Mouse (Mus musculus) heart, adult 2 months (tissue): ENCODE measurements around the gene Nudt16l1. TPM values are rescaled to one million over a fixed set of nuclear protein-coding genes. Genes with fewer than 3 reads are reported as not detected.

Experiments
- DNase-seq, 2 experiments: peaks; one replicate each; pipeline ENCODE4 v3.0.0; 2021
- H3K27ac ChIP-seq: fragments of 200-600 bp; 2 replicates; pipeline ENCODE4 v1.8.1; 2022
- H3K27me3 ChIP-seq: fragments of 200-500 bp; 2 replicates; pipeline ENCODE4 v1.6.1; 2012; ENCODE audit warnings: mild to moderate bottlenecking, low read length, inconsistent platforms, mixed read lengths; ENCODE audit not compliant: control insufficient read depth, insufficient read depth
- H3K36me3 ChIP-seq: fragments of 200-500 bp; 2 replicates; pipeline ENCODE4 v1.6.1; 2012; ENCODE audit warnings: low read length, inconsistent platforms; ENCODE audit not compliant: control insufficient read depth, insufficient read depth
- H3K4me1 ChIP-seq: fragments of 200-500 bp; 2 replicates; pipeline ENCODE4 v1.6.1; 2011; ENCODE audit warnings: low read length; ENCODE audit not compliant: control insufficient read depth, insufficient read depth
- H3K4me3 ChIP-seq: fragments of 200-600 bp; 2 replicates; pipeline ENCODE4 v1.8.1; 2022
- H3K79me2 ChIP-seq: fragments of 200-500 bp; replicated peaks from 2 replicates; pipeline ENCODE4 v1.6.1; 2012; ENCODE audit warnings: mild to moderate bottlenecking, inconsistent platforms, low read length, moderate library complexity, mixed read lengths; ENCODE audit not compliant: control insufficient read depth, insufficient read depth
- H3K9ac ChIP-seq: fragments of 200-500 bp; 2 replicates; pipeline ENCODE4 v1.6.1; 2012; ENCODE audit warnings: low read depth, mild to moderate bottlenecking, control low read depth, inconsistent platforms, low read length, mixed read lengths
- CTCF ChIP-seq: fragments of 200-600 bp; IDR thresholded peaks from 2 replicates; pipeline ENCODE4 v1.8.1; 2022; ENCODE audit warnings: antibody characterized with exemption, mild to moderate bottlenecking, moderate library complexity
- EP300 ChIP-seq: fragments of 200-500 bp; IDR thresholded peaks from 2 replicates; pipeline ENCODE4 v1.6.1; 2011; ENCODE audit warnings: low read depth, low read length, control low read depth; ENCODE audit not compliant: insufficient read depth
- POLR2A ChIP-seq: fragments of 200-500 bp; IDR thresholded peaks from 2 replicates; pipeline ENCODE4 v1.6.1; 2011; ENCODE audit warnings: mild to moderate bottlenecking, low read depth, low read length, control low read depth; ENCODE audit not compliant: insufficient read depth
- WGBS: fragments of 180-500 bp; shearing (Covaris S2); methylation state at CpG from one replicate; pipeline ENCODE4 v1.1.7; 2018; 5-methylcytosine and 5-hydroxymethylcytosine counted together
- intact Hi-C: fragments of 180-260 bp; cut with DNase I; formaldehyde crosslinking; loops from one replicate; pipeline ENCODE4 v1.15.1; 2025
- polyA plus RNA-seq: library from polyadenylated mRNA; depleted of rRNA; stranded (reverse); fragments of >200 nt; gene quantifications from 2 replicates; pipeline ENCODE4 v1.2.3, GENCODE M21; 2012
- total RNA-seq, 2 experiments: library from RNA; stranded (reverse); gene quantifications; 2 replicates each; pipeline ENCODE4 v1.2.3; 2021

Gene Nudt16l1
- total and polyA plus RNA-seq, 3 experiments = 16.7 to 38.9 (median 17.1) TPM

- no peak for DNase-seq
- Histone ChIP-seq H3K36me3 (peaks cover 2% of the 10 kb centered on the region; the same call in 1 of the 2 replicates), H3K4me3 (no peak overlapping the region), H3K27ac (peak overlapping the region; percentile 58), H3K4me1 (peaks cover 16% of the 10 kb centered on the region), H3K79me2 (no peaks in the 10 kb centered on the region), H3K9ac (no peak overlapping the region), H3K27me3 (no peaks in the 10 kb centered on the region)
- 73% methylated on average over 10 of the region's 10 CpGs for WGBS
- TF ChIP-seq EP300 (no peak), CTCF (no peak), POLR2A (no peak)
- intact Hi-C loops = loop anchor here (2.0 kb wide), 1 partner anchor 33 kb away; no protein-coding TSS in a partner anchor
Measured at GRCm38 (mm10) chr16:4912074-4912648, 26.4 kb upstream of the Nudt16l1 start.

DNA sequence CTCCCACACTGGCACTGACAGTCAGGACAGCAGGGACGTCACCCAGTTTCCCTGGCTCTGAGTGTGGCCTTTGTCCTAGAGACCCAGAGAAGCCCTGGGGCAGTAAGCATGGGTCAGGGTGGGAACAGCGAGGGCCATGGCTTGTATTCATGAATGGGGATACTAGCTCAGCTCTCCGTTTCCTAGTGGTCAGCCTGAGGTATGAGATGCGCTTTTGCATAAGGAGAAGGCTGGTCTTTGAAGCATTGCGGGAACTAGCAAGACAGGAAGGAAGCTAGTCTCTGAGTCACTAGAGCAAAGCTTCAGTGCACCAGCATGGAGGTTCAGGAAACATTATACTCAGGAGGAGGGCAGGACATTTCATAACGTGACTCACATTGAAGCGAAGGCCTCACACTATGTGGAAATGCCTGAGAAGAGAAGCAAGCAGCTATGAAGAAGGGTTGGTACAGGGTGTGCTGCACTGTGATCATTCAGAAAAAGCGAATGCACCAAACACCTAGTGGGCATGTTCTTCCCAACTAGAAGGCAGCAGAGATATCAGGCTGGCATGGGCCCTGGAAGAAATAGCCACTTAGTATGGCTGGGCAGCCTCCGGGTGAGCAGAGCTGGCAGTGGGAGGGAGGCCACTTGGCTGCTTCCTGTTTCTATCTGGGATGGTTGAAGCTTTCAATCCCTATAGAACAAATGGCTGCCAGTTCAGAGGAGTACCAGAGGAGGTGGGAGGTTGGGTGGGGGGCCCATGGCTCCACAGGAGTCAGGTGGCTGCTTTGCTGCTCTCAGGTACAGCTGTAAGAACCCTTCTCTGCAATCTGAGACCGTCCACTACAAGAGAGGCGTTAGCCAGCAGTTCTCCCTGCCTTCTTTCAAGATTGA lies 25.4 kb upstream of the Nudt16l1 start:
- H3K4me1 ChIP-seq = peaks cover 15% of the 10 kb centered on the region
- H3K79me2 ChIP-seq = no peaks in the 10 kb centered on the region
- intact Hi-C loops = loop anchor here (1.0 to 2.0 kb wide), 2 partner anchors 34 to 50 kb away; no protein-coding TSS in a partner anchor
- WGBS = 27% methylated on average over 11 of the region's 11 CpGs
- no peak overlapping the region; the same call in 1 of the 2 replicates for H3K4me3 ChIP-seq
- no peaks in the 10 kb centered on the region; the same call in 1 of the 2 replicates for H3K36me3 ChIP-seq
- H3K27me3 ChIP-seq = no peaks in the 10 kb centered on the region
- peak; percentile 15; the same call in 1 of the 2 replicates for TF ChIP-seq CTCF
- TF ChIP-seq EP300 = 0 out of 2 replicates have a peak, but pooled peaks have one; percentile 14
- TF ChIP-seq POLR2A = no peak
- H3K27ac ChIP-seq = peak overlapping the region; percentile 58
- H3K9ac ChIP-seq = 0 out of 2 replicates have a peak overlapping the region, but pooled peaks have one; percentile 7
- peak; percentile 31 to 41 for DNase-seq

DNA sequence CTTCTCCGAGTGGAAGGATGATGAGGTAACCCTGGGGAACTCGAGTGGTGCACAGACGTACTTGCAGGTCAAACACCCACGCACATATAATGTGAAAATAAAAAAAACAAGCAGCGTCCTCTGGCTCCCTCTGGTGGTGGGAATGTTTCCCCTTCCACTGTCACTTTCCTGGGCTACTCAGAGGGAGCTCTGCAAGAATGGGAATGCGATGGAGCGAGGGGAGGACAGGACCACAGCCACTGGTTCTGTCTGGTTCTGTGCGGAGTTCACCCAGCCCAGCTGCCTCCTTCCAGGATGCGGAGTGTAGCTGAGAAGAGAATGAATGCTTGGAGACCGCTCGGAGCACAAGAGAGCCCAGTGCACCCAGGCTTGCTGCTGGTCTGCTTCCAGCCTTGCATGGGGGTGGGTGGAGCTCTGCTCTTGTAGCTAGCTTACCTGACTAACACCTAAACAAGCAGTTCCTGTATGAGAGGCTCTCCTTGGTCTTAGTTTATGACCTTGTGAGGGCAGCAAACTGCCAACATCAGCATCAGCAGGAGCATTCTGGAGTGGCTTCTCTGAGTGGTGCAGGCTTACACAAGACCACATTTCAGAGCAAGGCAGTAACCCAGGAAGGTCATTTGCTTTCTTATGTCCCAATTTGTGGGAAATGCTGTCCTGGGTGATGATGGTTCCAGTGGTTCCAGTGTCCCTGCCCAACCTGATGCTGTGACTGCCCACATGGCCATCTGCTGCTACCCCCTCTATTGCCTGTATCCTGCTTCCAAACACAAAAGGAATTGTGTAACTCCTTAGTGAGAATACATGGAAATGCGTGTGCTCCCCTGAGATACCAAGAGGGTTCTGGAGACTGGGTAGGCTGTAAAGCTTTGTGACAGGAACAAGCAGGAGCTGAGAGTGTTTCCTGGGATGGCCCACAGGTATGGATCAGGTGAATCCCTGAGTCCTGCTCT lies 24.5 kb upstream of the Nudt16l1 start:
- Histone ChIP-seq H3K9ac (0 out of 2 replicates have a peak overlapping the region, but pooled peaks have one; percentile 7), H3K4me3 (no peak overlapping the region; the same call in 1 of the 2 replicates), H3K36me3 (no peaks in the 10 kb centered on the region; the same call in 1 of the 2 replicates)

DNA sequence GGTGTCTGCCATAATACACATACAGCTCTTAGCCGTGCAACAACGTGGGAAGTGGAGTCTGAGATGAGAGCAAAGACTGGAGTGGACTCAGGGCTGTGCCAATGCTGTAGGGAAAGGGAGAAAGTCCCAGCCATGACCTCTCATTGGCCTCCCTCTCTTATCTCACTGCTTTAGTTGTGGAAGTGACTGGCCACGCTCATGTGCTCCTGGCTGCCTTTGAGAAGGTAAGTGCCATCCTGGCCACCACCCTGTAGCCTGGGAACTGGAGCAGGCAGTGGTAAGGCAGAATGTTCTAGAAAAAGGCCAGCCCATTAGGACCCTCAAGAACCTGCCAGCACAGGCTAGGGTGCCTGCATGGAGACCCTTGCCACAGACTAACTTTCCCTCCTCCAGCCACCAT lies 22.6 kb upstream of the Nudt16l1 start:
- intact Hi-C loops = no loop called here
- Histone ChIP-seq H3K79me2 (no peaks in the 10 kb centered on the region), H3K4me1 (peaks cover 20% of the 10 kb centered on the region), H3K27me3 (no peaks in the 10 kb centered on the region), H3K9ac (no peak overlapping the region), H3K4me3 (no peak overlapping the region), H3K36me3 (peaks cover 2% of the 10 kb centered on the region), H3K27ac (peak overlapping the region; percentile 32)
- TF ChIP-seq POLR2A = no peak
- 0 out of 2 replicates have a peak, but pooled peaks have one; percentile 48 for TF ChIP-seq EP300
- DNase-seq = peak in 1 of 2 experiments; percentile 36
- 44% methylated on average over 3 of the region's 3 CpGs for WGBS

More for the DNA sequence above, 24.5 kb upstream of the Nudt16l1 start:
- TF ChIP-seq CTCF (peak; percentile 99), EP300 (peak; percentile 83), POLR2A (no peak)
- intact Hi-C loops = loop anchor here (1.0 to 2.0 kb wide), 2 partner anchors 35 to 51 kb away; no protein-coding TSS in a partner anchor
- peak; percentile 85 to 88 for DNase-seq
- WGBS = 27% methylated on average over 12 of the region's 12 CpGs
- Histone ChIP-seq H3K27me3 (no peaks in the 10 kb centered on the region), H3K4me1 (peaks cover 15% of the 10 kb centered on the region), H3K27ac (peak overlapping the region; percentile 58), H3K79me2 (no peaks in the 10 kb centered on the region)

DNA sequence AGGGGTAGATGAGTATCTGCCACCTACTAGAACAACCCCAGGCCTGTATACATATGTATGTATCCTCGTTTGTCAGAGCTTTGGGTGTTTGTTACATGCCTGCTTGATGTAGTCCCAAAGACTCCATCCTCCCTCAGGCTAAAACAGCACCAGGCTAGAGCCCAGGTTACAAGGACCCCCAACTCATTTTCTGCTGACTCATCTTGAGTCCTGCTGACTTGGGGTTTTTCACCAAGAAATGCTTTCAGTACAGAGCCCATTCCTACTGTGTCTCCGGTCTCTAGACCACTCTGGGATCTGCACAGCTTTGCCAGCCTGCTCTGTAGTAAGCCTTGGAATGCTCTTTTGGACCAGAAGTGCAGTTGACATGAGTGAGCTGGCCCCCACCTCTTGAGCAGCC lies 22.0 kb upstream of the Nudt16l1 start:
- TF ChIP-seq EP300 (no peak), POLR2A (no peak), CTCF (no peak)
- Histone ChIP-seq H3K27ac (no peak overlapping the region), H3K36me3 (peaks cover 2% of the 10 kb centered on the region), H3K4me3 (no peak overlapping the region), H3K4me1 (peaks cover 20% of the 10 kb centered on the region), H3K9ac (no peak overlapping the region), H3K79me2 (no peaks in the 10 kb centered on the region), H3K27me3 (no peaks in the 10 kb centered on the region)
- no peak for DNase-seq
- 95% methylated on average over 2 of the region's 2 CpGs for WGBS
- intact Hi-C loops = no loop called here
